Mouse (Mus musculus) heart, adult 2 months (tissue): ENCODE measurements around the gene Prim1.

Source experiments
- CTCF ChIP-seq: fragments of 200-600 bp; IDR thresholded peaks from 2 replicates; pipeline ENCODE4 v1.8.1; 2022; ENCODE audit warnings: antibody characterized with exemption, mild to moderate bottlenecking, moderate library complexity
- POLR2A ChIP-seq: fragments of 200-500 bp; IDR thresholded peaks from 2 replicates; pipeline ENCODE4 v1.6.1; 2011; ENCODE audit warnings: mild to moderate bottlenecking, low read depth, low read length, control low read depth; ENCODE audit not compliant: insufficient read depth

- TF ChIP-seq POLR2A = no peak
- no peak for TF ChIP-seq CTCF
Measured at GRCm38 (mm10) chr10:128029931-128030330, 15.0 kb downstream of the Prim1 start.
